Mouse (Mus musculus): ENCODE results near the gene Ephb2.

Ephb2 gene

GRCm38 (mm10) chr4:136836387-136836931, 671 bp upstream of the Ephb2 start:
- DNase-seq (ENCODE audit: extremely low spot score, low spot score): no peak

GRCm38 (mm10) chr4:136834815-136835620, 770 bp downstream of the Ephb2 start:
- peak; percentile 65 for DNase-seq (ENCODE audit: extremely low spot score, low spot score)

- DNase-seq (ENCODE audit: extremely low spot score, low spot score): no peak
These were observed 1.4 kb downstream of the Ephb2 start for GRCm38 (mm10) chr4:136834439-136834814.

GRCm38 (mm10) chr4:136833619-136834351, 2.0 kb downstream of the Ephb2 start:
- DNase-seq (ENCODE audit: extremely low spot score, low spot score): no peak

GRCm38 (mm10) chr4:136832559-136833232, 3.1 kb downstream of the Ephb2 start:
- no peak for DNase-seq (ENCODE audit: extremely low spot score, low spot score)

GRCm38 (mm10) chr4:136830272-136830823, 5.4 kb downstream of the Ephb2 start:
- DNase-seq (ENCODE audit: extremely low spot score, low spot score): no peak

- no peak for DNase-seq (ENCODE audit: extremely low spot score, low spot score)
These were observed 6.0 kb downstream of the Ephb2 start for GRCm38 (mm10) chr4:136829837-136830236.

- DNase-seq (ENCODE audit: extremely low spot score, low spot score): no peak
These were observed 6.9 kb downstream of the Ephb2 start for GRCm38 (mm10) chr4:136828664-136829569.

GRCm38 (mm10) chr4:136824935-136825552, 10.7 kb downstream of the Ephb2 start:
- no peak for DNase-seq (ENCODE audit: extremely low spot score, low spot score)

GRCm38 (mm10) chr4:136820069-136820522, 15.7 kb downstream of the Ephb2 start:
- DNase-seq (ENCODE audit: extremely low spot score, low spot score): no peak

GRCm38 (mm10) chr4:136816701-136817100, 19.1 kb downstream of the Ephb2 start:
- DNase-seq (ENCODE audit: extremely low spot score, low spot score): no peak

GRCm38 (mm10) chr4:136815364-136815763, 20.4 kb downstream of the Ephb2 start:
- DNase-seq (ENCODE audit: extremely low spot score, low spot score): no peak

- no peak for DNase-seq (ENCODE audit: extremely low spot score, low spot score)
These were observed 23.2 kb downstream of the Ephb2 start for GRCm38 (mm10) chr4:136812543-136812942.

- no peak for DNase-seq (ENCODE audit: extremely low spot score, low spot score)
These were observed 24.2 kb downstream of the Ephb2 start for GRCm38 (mm10) chr4:136811596-136811995.

- no peak for DNase-seq (ENCODE audit: extremely low spot score, low spot score)
These were observed 27.3 kb downstream of the Ephb2 start for GRCm38 (mm10) chr4:136808478-136808877.

- no peak for DNase-seq (ENCODE audit: extremely low spot score, low spot score)
These were observed 28.3 kb downstream of the Ephb2 start for GRCm38 (mm10) chr4:136807448-136808009.

- DNase-seq (ENCODE audit: extremely low spot score, low spot score): no peak
These were observed 29.5 kb downstream of the Ephb2 start for GRCm38 (mm10) chr4:136806254-136806653.

GRCm38 (mm10) chr4:136804343-136804742, 31.4 kb downstream of the Ephb2 start:
- DNase-seq (ENCODE audit: extremely low spot score, low spot score): no peak

- DNase-seq (ENCODE audit: extremely low spot score, low spot score): no peak
These were observed 33.3 kb downstream of the Ephb2 start for GRCm38 (mm10) chr4:136802446-136802845.

- DNase-seq (ENCODE audit: extremely low spot score, low spot score): no peak
These were observed 33.8 kb downstream of the Ephb2 start for GRCm38 (mm10) chr4:136801944-136802343.

Data from neural tube, embryonic 10.5 days (tissue).